Mouse (Mus musculus): ENCODE measurements around the gene Pak7. TPM values are rescaled to one million over a fixed set of nuclear protein-coding genes. Genes with fewer than 3 reads are reported as not detected.

Pak7 gene
- total and polyA plus RNA-seq, 2 experiments from 2014 or later = 21.2 to 28.7 TPM

- no peak overlapping the region for H3K27ac ChIP-seq (ENCODE audit: low read depth, low read length)
- peaks cover 5% of the 10 kb centered on the region; the same call in 1 of the 2 replicates for H3K36me3 ChIP-seq (ENCODE audit: insufficient read depth, low read length)
- ATAC-seq (ENCODE audit: low FRiP score) (no peak), DNase-seq (ENCODE audit: low spot score) (no peak)
- TF ChIP-seq CTCF (IDR thresholded peaks at IDR 0.05) = no peak
- H3K27me3 ChIP-seq (ENCODE audit: insufficient read depth, low read length) = no peaks in the 10 kb centered on the region
- H3K4me1 ChIP-seq (ENCODE audit: insufficient read depth, low read length) = no peaks in the 10 kb centered on the region
- WGBS = 75% methylated on average over 2 of the region's 2 CpGs
- no peak overlapping the region for H3K4me2 ChIP-seq (ENCODE audit: low read depth, low read length, poor library complexity, severe bottlenecking)
- H3K4me3 ChIP-seq (ENCODE audit: low read depth, low read length) = no peak overlapping the region
- H3K9ac ChIP-seq (replicated peaks; ENCODE audit: low read length, poor library complexity, severe bottlenecking) = no peak overlapping the region
- H3K9me3 ChIP-seq (ENCODE audit: low read length) = no peaks in the 10 kb centered on the region
These were observed 291.8 kb downstream of the Pak7 start for GRCm38 (mm10) chr2:136095978-136096377.

GRCm38 (mm10) chr2:136064356-136064755 is 323.4 kb downstream of the Pak7 start:
- no peak for ATAC-seq (ENCODE audit: low FRiP score)
- Histone ChIP-seq H3K27ac (ENCODE audit: low read depth, low read length) (no peak overlapping the region), H3K36me3 (ENCODE audit: insufficient read depth, low read length) (no peaks in the 10 kb centered on the region), H3K27me3 (ENCODE audit: insufficient read depth, low read length) (peaks cover 3% of the 10 kb centered on the region; the same call in 1 of the 2 replicates), H3K9ac (replicated peaks; ENCODE audit: low read length, poor library complexity, severe bottlenecking) (no peak overlapping the region), H3K9me3 (ENCODE audit: low read length) (no peaks in the 10 kb centered on the region), H3K4me2 (ENCODE audit: low read depth, low read length, poor library complexity, severe bottlenecking) (no peak overlapping the region), H3K4me1 (ENCODE audit: insufficient read depth, low read length) (no peaks in the 10 kb centered on the region), H3K4me3 (ENCODE audit: low read depth, low read length) (no peak overlapping the region)
- no peak for TF ChIP-seq CTCF (IDR thresholded peaks at IDR 0.05)
- 74% methylated on average over 1 of the region's 1 CpGs for WGBS
- no peak for DNase-seq (ENCODE audit: low spot score)

GRCm38 (mm10) chr2:136059029-136059669 is 328.6 kb downstream of the Pak7 start:
- Histone ChIP-seq H3K36me3 (ENCODE audit: insufficient read depth, low read length) (no peaks in the 10 kb centered on the region), H3K4me3 (ENCODE audit: low read depth, low read length) (peak overlapping the region; percentile 42), H3K27me3 (ENCODE audit: insufficient read depth, low read length) (peaks cover 7% of the 10 kb centered on the region; the same call in 1 of the 2 replicates), H3K9me3 (ENCODE audit: low read length) (no peaks in the 10 kb centered on the region), H3K4me1 (ENCODE audit: insufficient read depth, low read length) (peaks cover 3% of the 10 kb centered on the region; the same call in 1 of the 2 replicates), H3K4me2 (ENCODE audit: low read depth, low read length, poor library complexity, severe bottlenecking) (peak overlapping the region; percentile 78), H3K9ac (replicated peaks; ENCODE audit: low read length, poor library complexity, severe bottlenecking) (peak overlapping the region; percentile 10; the same call in 1 of the 2 replicates), H3K27ac (ENCODE audit: low read depth, low read length) (no peak overlapping the region)
- WGBS = under 1% methylated on average over 36 of the region's 37 CpGs
- DNase-seq (ENCODE audit: low spot score) (no peak), ATAC-seq (ENCODE audit: low FRiP score) (peak; percentile 21; the same call in 1 of the 2 replicates)
- TF ChIP-seq CTCF (IDR thresholded peaks at IDR 0.05) = no peak

GRCm38 (mm10) chr2:136058398-136058797 is 329.4 kb downstream of the Pak7 start:
- peak overlapping the region; percentile 42 for H3K4me3 ChIP-seq (ENCODE audit: low read depth, low read length)
- H3K36me3 ChIP-seq (ENCODE audit: insufficient read depth, low read length) = no peaks in the 10 kb centered on the region
- H3K4me1 ChIP-seq (ENCODE audit: insufficient read depth, low read length) = peaks cover 3% of the 10 kb centered on the region; the same call in 1 of the 2 replicates
- H3K27ac ChIP-seq (ENCODE audit: low read depth, low read length) = no peak overlapping the region
- ATAC-seq (ENCODE audit: low FRiP score) (0 out of 2 replicates have a peak, but pooled peaks have one; percentile 45), DNase-seq (ENCODE audit: low spot score) (no peak)
- H3K27me3 ChIP-seq (ENCODE audit: insufficient read depth, low read length) = peaks cover 7% of the 10 kb centered on the region; the same call in 1 of the 2 replicates
- H3K9ac ChIP-seq (replicated peaks; ENCODE audit: low read length, poor library complexity, severe bottlenecking) = peak overlapping the region; percentile 48; the same call in 1 of the 2 replicates
- peak overlapping the region; percentile 78 for H3K4me2 ChIP-seq (ENCODE audit: low read depth, low read length, poor library complexity, severe bottlenecking)
- TF ChIP-seq CTCF (IDR thresholded peaks at IDR 0.05) = no peak
- H3K9me3 ChIP-seq (ENCODE audit: low read length) = no peaks in the 10 kb centered on the region
- 5% methylated on average over 7 of the region's 7 CpGs for WGBS

GRCm38 (mm10) chr2:136057861-136058331 is 329.9 kb downstream of the Pak7 start:
- ATAC-seq (ENCODE audit: low FRiP score) = 0 out of 2 replicates have a peak, but pooled peaks have one; percentile 45
- 4% methylated on average over 19 of the region's 19 CpGs for WGBS
- peak; percentile 41 for DNase-seq (ENCODE audit: low spot score)

More at GRCm38 (mm10) chr2:136057861-136058331, 329.9 kb downstream of the Pak7 start:
- Histone ChIP-seq H3K4me3 (ENCODE audit: low read depth, low read length) (peak overlapping the region; percentile 42), H3K9ac (replicated peaks; ENCODE audit: low read length, poor library complexity, severe bottlenecking) (peak overlapping the region; percentile 48; the same call in 1 of the 2 replicates), H3K27ac (ENCODE audit: low read depth, low read length) (no peak overlapping the region), H3K4me2 (ENCODE audit: low read depth, low read length, poor library complexity, severe bottlenecking) (peak overlapping the region; percentile 78), H3K36me3 (ENCODE audit: insufficient read depth, low read length) (no peaks in the 10 kb centered on the region), H3K9me3 (ENCODE audit: low read length) (no peaks in the 10 kb centered on the region), H3K4me1 (ENCODE audit: insufficient read depth, low read length) (peaks cover 3% of the 10 kb centered on the region; the same call in 1 of the 2 replicates), H3K27me3 (ENCODE audit: insufficient read depth, low read length) (peaks cover 7% of the 10 kb centered on the region; the same call in 1 of the 2 replicates)
- no peak for TF ChIP-seq CTCF (IDR thresholded peaks at IDR 0.05)

Measured in midbrain, postnatal 0 days (tissue).